Mouse (Mus musculus): ENCODE results near the gene Ephb1.

GRCm38 (mm10) chr9:102291230-102291629 lies 63.3 kb downstream of the Ephb1 start:
- TF ChIP-seq CTCF (IDR thresholded peaks at IDR 0.05; ENCODE audit: low read depth, low read length) = no peak
- no peak for TF ChIP-seq POLR2A (IDR thresholded peaks at IDR 0.05; ENCODE audit: borderline replicate concordance, low read depth, low read length)

Measured in bone marrow macrophage, adult 2 months (primary cell).